Comparison of ENCODE assay signal across 36 mouse cellular contexts in genomic region chr6:117662635-117663034, GRCm38 (mm10).
"Had no signal": no experiment of that assay in that cellular context is flagged by ENCODE, and none has a peak within 500 bp of the region (broad histone marks: within the 10 kb centered on the region; RNA-seq: fewer than 3 reads in every experiment).

No protein-coding gene starts in this region.

- H3K27ac ChIP-seq: heart, adult 2 months; heart, embryonic 10.5 days; heart, embryonic 13.5 days; heart, embryonic 15.5 days; hindbrain, embryonic 10.5 days; hindbrain, embryonic 12.5 days; hindbrain, embryonic 13.5 days; hindbrain, embryonic 14.5 days; hindbrain, embryonic 15.5 days; hindbrain, postnatal 0 days; intestine, embryonic 15.5 days; kidney, embryonic 15.5 days; kidney, postnatal 0 days; layer of hippocampus, adult 2 months had no signal

- H3K36me3 ChIP-seq: heart, embryonic 10.5 days; heart, embryonic 12.5 days; heart, embryonic 13.5 days; heart, embryonic 15.5 days; hindbrain, embryonic 10.5 days; hindbrain, embryonic 12.5 days; hindbrain, embryonic 13.5 days; hindbrain, embryonic 15.5 days; intestine, embryonic 15.5 days; kidney, embryonic 15.5 days had no signal

- H3K4me2 ChIP-seq: heart, embryonic 11.5 days; heart, embryonic 12.5 days; heart, embryonic 13.5 days; heart, embryonic 15.5 days; hindbrain, embryonic 12.5 days; hindbrain, embryonic 13.5 days; hindbrain, embryonic 14.5 days; hindbrain, embryonic 15.5 days; intestine, embryonic 15.5 days; kidney, embryonic 15.5 days had no signal

- H3K4me1 ChIP-seq: heart, embryonic 10.5 days; heart, embryonic 12.5 days; heart, embryonic 13.5 days; heart, embryonic 15.5 days; hindbrain, embryonic 10.5 days; hindbrain, embryonic 12.5 days; hindbrain, embryonic 13.5 days; hindbrain, embryonic 15.5 days; intestine, embryonic 15.5 days; kidney, embryonic 15.5 days had no signal

- ATAC-seq: hindbrain, embryonic 16.5 days; hindbrain, postnatal 0 days; inflammation-experienced regulatory T-cells, adult 6 months; intestine, embryonic 15.5 days; intestine, embryonic 16.5 days; intestine, postnatal 0 days had no signal

- DNase-seq: heart, adult 2 months; heart, postnatal 10 days; heart, postnatal 14 days; heart, postnatal 36 days; heart, postnatal 4 days; kidney, adult 11 months; kidney, adult 18-20 months; kidney, adult 2 months; kidney, adult 8-10 months; kidney, adult 9 months; kidney, postnatal 10 days; kidney, postnatal 14 days; kidney, postnatal 25 days; kidney, postnatal 36 days; kidney, postnatal 4 days; layer of hippocampus, adult 9-11 months; layer of hippocampus, postnatal 36 days had no signal

- H3K9ac ChIP-seq: heart, embryonic 12.5 days; heart, embryonic 13.5 days; heart, embryonic 15.5 days; hindbrain, embryonic 12.5 days; hindbrain, embryonic 13.5 days; hindbrain, embryonic 14.5 days; hindbrain, embryonic 15.5 days; intestine, embryonic 15.5 days; kidney, embryonic 15.5 days had no signal

- H3K27me3 ChIP-seq: hindbrain, embryonic 12.5 days; hindbrain, embryonic 13.5 days; hindbrain, embryonic 15.5 days; intestine, embryonic 15.5 days; kidney, embryonic 15.5 days had no signal

- H3K9me3 ChIP-seq: heart, embryonic 10.5 days; heart, embryonic 12.5 days; heart, embryonic 13.5 days; heart, embryonic 15.5 days; hindbrain, embryonic 10.5 days; hindbrain, embryonic 12.5 days; hindbrain, embryonic 13.5 days; hindbrain, embryonic 15.5 days; intestine, embryonic 15.5 days; kidney, embryonic 15.5 days had no signal

- H3K4me3 ChIP-seq: heart, adult 2 months; heart, embryonic 10.5 days; heart, embryonic 12.5 days; heart, embryonic 13.5 days; heart, embryonic 15.5 days; hindbrain, embryonic 10.5 days; hindbrain, embryonic 12.5 days; hindbrain, embryonic 13.5 days; hindbrain, embryonic 15.5 days; intestine, embryonic 15.5 days; kidney, embryonic 15.5 days; layer of hippocampus, adult 2 months had no signal
